Mouse (Mus musculus) T-helper 2 cell (primary cell): ENCODE data around the gene Ctnna3.

Experiments
- in situ Hi-C: fragments of 300-600 bp; cut with MboI, MseI; formaldehyde crosslinking; loops from one replicate; pipeline ENCODE4 v1.15.1; 2025; ENCODE audit warnings: high pct_unique_total_duplicates

Ctnna3 gene

GRCm38 (mm10) chr10:63689651-63690050, 259.8 kb downstream of the Ctnna3 start:
- in situ Hi-C loops: loop anchor here (10.0 kb wide), 1 partner anchor 405 kb away; the partner anchor contains the start of gene Lrrtm3

- in situ Hi-C loops: loop anchor here (10.0 kb wide), 1 partner anchor 403 kb away; the partner anchor contains the start of gene Lrrtm3
These were observed 262.1 kb downstream of the Ctnna3 start for GRCm38 (mm10) chr10:63692039-63692438.

DNA sequence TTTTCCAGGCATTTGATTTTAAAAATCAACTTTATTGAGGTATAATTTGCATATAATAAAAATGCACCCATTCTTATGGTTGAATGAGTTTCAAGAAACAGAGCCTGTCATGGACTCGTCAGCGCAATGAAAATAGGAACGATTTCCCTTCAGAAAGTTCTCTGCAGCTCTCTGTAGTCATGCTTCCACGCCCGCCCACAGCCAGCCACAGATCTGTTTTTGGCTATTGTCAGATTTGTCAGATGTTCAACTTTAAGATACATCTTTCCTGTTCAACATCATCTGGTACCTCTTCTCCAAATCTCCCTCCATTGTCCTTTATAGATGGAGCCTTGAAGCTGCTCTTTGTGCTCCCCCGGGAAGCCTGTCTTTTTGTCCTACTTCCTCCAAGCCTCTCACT, 280.3 kb downstream of the Ctnna3 start:
- in situ Hi-C loops: no loop called here

GRCm38 (mm10) chr10:63712530-63712929, 282.6 kb downstream of the Ctnna3 start:
- in situ Hi-C loops: no loop called here

- in situ Hi-C loops: no loop called here
These were observed 284.3 kb downstream of the Ctnna3 start for GRCm38 (mm10) chr10:63714151-63714550.

DNA sequence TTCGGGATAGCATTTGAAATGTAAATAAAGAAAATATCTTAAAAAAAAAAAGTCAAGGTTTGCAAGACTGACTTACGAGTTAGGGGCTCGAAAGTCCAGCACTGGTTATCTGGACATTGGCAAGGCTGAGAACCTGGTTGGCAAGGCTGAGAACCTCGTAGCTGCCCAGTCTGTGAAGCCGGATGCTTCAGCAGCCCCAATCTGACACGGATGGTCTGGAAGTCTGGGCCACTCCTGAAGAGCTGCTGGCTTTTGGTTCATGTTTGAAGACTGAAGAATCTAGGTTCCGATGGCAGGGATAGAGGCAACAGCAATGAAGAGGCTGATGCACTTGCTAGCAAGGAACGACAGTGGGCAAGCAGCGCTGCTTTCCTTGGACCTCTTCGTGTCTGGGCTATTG, 339.0 kb downstream of the Ctnna3 start:
- in situ Hi-C loops: no loop called here

DNA sequence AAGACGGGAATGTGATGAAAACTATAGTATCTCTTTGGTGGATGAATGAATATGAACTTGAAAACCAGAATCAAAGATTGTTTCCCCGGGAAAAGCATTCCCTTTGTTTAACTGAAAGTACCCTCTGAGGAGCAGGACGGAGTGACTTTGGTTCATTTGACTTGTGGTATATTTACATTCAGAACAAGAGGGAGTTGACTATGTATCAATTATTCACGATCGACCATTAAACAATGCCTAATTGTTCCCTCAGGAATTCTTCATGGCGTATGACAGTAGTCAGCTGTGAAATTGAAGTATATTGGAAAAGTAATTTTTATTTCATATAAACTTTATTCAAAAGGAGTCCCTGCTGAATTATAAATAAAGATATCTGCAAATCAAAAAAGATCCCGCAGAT, 341.8 kb downstream of the Ctnna3 start:
- in situ Hi-C loops: no loop called here

DNA sequence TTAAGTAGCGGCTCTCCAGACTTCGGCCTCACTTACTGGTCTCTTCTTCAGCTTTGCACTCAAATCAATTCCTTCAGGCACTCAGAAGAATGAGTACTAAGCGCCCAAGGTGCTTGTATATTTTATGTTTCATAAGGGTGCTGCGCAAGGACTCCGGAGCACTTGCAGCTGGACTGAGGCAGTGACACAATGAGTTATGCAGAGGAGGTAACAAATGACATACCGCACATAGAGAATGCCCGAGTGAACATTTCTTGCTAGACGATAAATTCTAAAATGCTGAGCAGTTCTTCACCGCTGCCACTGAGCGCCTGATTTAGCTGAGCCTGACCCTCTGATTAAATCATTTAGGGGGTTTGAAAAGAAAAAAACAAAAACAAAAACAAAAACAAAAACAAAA, 342.2 kb downstream of the Ctnna3 start:
- in situ Hi-C loops: no loop called here

DNA sequence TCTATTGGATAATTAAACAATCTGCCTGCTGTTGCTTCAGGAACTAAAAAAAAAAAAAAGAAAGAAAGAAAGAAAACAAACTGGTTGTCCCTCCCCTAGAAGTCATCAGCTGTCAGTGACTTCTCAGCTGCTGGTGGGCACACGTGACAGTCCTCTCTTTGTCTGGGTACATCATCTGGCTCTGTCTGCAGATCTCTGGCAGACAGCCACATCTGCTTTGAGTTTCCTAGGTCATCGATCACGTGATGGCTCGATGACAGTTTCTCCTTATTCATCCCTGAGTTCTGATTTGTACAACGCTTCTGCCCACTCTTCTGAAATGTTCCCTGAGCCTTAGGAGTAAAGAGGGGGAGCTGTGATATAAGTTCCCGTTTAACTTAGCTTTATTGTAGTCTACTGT, 352.1 kb downstream of the Ctnna3 start:
- in situ Hi-C loops: no loop called here

DNA sequence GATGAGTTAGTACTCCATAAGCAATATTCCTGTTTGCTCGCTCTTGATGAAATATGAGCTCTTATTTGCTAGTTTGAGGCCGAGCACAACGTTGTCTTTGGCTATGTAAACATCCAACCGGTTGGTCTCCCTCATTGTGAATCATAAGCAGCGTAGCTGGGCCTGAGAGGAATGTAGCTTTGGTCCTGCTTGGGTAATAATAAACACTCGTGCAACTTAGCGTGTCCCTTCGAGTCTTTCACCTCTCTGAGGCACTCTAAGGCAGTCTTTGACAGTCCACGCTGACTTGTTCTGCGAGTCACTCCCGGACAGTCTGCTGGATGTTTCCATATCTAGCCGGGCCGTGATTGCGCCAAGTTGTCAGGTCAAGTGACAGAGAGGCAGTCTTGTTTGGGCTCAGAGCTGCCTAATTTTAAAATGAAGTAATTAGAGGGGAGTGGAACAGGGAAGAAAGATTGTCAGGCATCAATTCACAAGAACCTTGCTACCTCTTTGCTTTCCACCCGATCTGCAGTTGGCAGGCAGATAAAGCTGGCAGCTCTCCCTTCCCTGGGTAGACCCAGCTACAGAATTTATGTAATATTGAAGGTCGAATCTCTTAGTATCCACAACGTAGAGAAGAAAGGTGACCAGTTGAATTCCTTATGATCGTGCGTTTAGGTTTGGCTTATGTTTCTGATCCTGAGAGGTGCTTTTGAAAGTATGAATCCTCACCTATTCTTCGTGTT, 355.1 kb downstream of the Ctnna3 start:
- in situ Hi-C loops: no loop called here

DNA sequence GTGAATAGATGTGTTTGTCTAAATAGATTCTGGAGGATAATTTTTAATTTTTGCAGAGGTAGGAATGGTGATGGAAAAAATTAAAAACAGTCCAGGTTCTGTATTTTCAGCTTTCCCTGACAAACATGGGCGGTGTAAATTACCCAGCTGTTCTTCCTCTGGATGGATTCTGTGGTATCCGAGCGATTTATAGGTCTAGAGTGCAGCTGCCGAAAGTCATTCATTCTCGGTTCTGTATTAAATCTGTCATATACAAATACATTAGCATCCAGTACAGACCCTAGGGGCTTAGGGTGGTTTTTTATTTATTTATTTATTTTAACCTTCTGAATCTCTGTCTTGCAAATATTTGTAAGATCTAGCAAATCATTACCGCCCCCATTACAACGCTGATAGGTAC, 356.5 kb downstream of the Ctnna3 start:
- in situ Hi-C loops: no loop called here

- in situ Hi-C loops: no loop called here
These were observed 374.0 kb downstream of the Ctnna3 start for GRCm38 (mm10) chr10:63803909-63804308.

DNA sequence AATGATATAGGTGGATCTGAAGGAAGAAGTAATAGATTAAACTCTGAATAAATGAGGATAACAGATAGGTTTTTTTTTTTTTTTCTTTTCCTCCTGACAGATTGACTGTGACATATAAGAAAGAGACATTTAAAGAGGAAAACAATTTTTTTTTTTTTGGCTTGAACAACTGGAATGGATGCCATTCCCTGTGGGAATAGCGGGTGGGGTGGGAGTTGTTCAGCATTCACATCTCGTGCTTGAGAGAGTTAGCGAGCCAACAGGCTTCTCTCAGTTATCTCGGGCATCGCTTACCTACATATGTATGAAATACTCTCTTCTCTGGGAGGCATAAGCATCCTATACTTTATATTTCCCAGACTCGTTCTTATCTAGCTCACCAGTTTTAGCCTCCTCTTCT, 375.7 kb downstream of the Ctnna3 start:
- in situ Hi-C loops: no loop called here

DNA sequence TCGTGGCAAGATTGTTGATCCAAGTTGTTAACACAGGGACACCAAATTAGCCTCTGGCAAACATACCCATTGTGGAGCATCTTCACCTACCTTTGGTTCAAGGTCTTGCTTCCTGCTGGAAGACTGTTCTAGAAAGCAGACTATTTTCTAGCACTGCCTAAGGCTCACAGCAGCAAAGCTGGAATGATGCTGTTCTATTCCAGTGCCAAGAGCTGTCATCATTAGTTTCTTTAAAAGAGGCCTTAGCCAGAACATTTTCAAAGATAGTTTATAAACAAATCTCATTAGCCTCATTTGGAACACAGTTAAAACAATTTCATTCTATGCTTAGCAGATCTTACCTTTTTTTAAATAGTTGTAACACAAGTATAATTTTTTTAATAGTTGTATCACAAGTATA, 376.4 kb downstream of the Ctnna3 start:
- in situ Hi-C loops: no loop called here

- in situ Hi-C loops: no loop called here
These were observed 380.2 kb downstream of the Ctnna3 start for GRCm38 (mm10) chr10:63810043-63810617.

GRCm38 (mm10) chr10:63839011-63839410, 409.1 kb downstream of the Ctnna3 start:
- in situ Hi-C loops: no loop called here

DNA sequence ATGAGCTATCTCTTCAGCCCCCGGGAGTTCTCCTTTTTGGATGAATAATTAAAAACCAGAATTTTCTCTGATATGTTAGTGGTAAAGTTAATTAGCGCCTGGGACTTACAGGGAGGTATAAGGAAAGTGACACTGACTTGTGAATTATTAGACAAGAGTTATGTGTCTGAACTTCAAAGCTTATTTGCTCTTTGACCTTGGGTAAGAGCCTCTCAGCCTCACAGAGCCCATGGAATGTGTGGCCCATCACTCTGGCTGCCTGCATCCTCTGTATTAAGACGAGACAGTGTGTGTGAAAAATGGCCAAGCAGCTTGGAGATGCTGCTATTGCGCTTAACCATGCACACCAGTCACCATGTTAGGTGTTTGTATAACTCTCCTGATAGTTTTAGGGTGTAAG, 422.0 kb downstream of the Ctnna3 start:
- in situ Hi-C loops: no loop called here

- in situ Hi-C loops: no loop called here
These were observed 439.2 kb downstream of the Ctnna3 start for GRCm38 (mm10) chr10:63869123-63869522.

- in situ Hi-C loops: no loop called here
These were observed 450.6 kb downstream of the Ctnna3 start for GRCm38 (mm10) chr10:63880462-63880903.

DNA sequence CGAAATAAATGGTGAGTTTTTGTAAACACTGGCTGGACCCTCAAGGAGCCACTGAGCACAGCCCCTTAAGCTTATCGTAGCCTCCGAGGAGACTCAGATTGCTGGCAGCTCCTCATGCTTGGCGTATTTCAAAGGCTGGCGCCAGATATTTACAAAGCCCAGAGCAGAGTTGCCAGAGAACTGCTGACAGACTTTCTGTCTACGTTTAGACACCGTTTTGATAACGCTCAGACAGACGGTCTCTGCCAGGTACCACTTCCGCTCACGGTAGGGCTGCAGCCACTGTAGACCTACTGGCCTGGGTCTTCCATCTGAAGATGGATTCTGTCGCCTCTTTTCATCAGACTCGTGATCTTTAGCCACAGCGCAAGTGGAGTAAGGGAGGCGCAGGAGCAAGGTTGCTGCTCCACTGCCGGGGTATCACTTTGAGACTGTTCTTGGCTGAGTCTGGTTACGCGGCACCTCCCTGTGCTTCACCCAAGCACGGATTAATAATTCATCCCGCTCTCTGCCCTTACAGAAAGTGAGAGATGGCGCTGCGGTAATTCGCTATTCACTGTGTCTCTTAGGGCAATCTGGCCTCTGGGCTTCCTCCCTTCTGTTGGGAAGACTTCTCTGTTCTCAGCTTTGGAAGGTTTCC, 456.7 kb downstream of the Ctnna3 start:
- in situ Hi-C loops: no loop called here

GRCm38 (mm10) chr10:63894612-63895011, 464.7 kb downstream of the Ctnna3 start:
- in situ Hi-C loops: no loop called here

GRCm38 (mm10) chr10:63899891-63900290, 470.0 kb downstream of the Ctnna3 start:
- in situ Hi-C loops: no loop called here

DNA sequence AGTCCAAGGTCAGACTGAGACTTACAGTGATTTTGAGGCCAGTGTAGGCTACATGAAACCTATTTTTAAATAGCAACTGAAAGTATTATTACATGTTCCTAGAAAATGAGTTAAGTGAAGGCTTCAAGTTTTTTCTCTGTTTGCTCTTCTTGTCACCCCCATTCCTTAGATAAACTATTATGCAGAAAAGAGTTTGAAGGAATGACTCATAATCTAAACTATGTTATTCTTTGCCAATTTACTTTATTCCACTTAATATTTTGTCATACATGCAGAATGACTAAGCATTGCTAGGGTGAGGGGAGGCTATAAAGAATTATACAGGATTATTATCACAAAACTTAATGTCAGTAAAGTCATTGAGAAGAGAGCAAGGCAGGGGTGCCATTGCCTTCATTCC, 479.0 kb downstream of the Ctnna3 start:
- in situ Hi-C loops: no loop called here
